Mouse (Mus musculus) hematopoietic stem cell, adult 5-6 weeks (primary cell): ENCODE measurements around the gene Lgals9. TPM values are rescaled to one million over a fixed set of nuclear protein-coding genes. Genes with fewer than 3 reads are reported as not detected.
"Not testable (repeated sequence)": the region's sequence is repeated elsewhere in the genome, so short reads cannot be mapped to it uniquely, and the experiment has no call there.

Experiments
- ATAC-seq, 2 experiments: fragments of 125-278 bp in 1 of 2; replicated peaks in 1 of 2; 2 replicates each; pipeline ENCODE4 v1.8.0; 2016 to 2017; ENCODE audit warnings: inconsistent platforms in 2 of 2, mild to moderate bottlenecking in 2 of 2, moderate number of reproducible peaks in 2 of 2, low read depth in 1 of 2, moderate TSS enrichment in 1 of 2; ENCODE audit not compliant: low FRiP score in 2 of 2, poor library complexity in 2 of 2, severe bottlenecking in 2 of 2, insufficient read depth in 1 of 2, low TSS enrichment in 1 of 2
- total RNA-seq: library from RNA; stranded (forward); fragments of 172-1452, 232-1000 nt; gene quantifications from 2 replicates; pipeline ENCODE4 v1.2.3, GENCODE M21; 2017

Lgals9 gene
- total RNA-seq, 1 experiment from 2014 or later: 104 TPM

DNA sequence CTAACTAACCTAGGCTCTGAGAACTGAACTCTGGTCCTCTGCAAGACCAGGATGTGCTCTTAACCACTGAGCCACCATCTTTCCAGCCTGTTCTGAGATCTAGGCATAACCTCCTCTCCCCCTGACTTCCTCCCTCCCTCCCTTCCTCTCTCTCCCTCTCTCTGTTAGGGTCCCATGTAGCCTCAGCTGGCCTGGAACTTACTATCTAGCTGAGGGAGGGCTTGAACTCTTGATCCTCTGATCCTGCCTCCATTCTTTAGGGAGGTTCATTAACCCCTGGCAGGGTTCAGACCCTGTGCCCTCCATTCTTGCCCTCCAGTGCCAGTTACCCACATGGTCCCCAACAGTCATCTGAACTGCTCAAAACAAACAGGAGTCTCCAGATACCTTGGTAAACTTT, 28.3 kb upstream of the Lgals9 start:
- ATAC-seq: no peak

DNA sequence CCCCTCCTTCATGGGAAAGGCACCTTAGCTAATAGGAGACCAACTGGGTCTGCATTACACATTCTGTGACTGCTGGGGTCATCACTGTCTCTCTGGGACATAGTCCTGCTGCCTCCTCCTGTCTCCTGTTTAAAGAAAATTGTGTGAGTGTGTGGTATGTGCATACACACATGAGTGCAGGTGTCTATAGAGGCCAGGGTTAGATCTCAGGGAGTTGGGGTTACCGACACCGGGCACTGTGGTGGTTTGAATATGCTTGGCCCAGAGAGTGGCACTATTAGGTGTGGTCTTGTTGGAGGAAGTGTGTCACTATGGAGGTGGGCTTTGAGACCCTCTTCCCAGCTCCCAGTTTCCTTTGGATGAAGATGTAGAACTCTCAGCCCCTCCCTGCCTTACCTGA, 27.8 kb upstream of the Lgals9 start:
- ATAC-seq: no peak

DNA sequence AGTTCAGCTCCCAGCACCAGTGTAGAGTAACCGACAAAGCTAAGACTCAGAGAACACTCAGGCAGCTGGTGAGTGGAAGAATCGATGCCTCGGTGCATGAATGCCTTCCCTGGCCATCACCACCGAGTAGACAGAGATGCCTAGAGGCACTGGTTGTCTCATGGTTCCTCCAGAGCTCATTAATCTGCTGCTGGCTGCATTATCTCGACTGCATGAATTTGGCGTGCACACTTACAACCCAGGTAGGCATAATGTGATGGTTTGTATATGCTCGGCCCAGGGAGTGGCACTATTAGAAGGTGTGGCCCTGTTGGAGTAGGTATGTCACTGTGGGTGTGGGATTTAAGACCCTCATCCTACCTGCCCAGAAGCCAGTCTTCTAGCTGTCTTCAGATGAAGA, 24.1 kb upstream of the Lgals9 start:
- ATAC-seq: no peak

DNA sequence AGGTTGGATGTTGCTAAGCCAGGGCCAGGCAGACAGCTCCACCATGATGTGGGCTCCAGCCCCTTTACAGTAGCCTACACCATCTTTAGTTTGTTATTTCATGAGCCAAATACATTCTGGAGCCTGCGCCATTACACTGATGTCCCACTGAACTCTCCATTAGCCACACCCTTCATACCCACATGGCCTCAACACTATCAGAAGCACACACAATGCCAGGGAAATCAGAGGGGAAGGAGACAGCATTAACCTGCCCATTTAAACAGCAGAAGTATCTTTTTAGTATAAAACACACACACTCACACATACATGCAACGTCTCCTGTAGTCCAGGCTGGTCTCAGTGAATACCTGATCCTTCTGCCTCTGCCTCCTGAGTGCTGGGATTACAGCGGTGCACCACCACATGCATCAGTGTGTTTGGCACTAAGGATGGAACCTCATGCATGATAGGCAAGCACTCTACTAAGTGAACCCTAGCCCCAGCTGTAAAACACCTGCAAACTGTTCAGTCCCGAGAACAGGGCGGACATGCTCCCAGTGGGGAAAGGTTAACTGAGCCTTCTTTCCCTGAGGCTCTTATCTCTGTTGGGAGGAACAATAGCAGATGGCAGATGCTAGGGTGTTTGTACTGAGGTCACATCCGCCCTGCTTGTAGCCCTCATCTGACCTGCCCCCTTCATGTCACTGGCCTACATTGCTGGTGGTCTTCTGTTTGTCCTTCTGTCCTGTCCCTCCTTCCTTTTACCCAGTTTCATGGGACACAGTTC, 23.4 kb upstream of the Lgals9 start:
- ATAC-seq: no peak

DNA sequence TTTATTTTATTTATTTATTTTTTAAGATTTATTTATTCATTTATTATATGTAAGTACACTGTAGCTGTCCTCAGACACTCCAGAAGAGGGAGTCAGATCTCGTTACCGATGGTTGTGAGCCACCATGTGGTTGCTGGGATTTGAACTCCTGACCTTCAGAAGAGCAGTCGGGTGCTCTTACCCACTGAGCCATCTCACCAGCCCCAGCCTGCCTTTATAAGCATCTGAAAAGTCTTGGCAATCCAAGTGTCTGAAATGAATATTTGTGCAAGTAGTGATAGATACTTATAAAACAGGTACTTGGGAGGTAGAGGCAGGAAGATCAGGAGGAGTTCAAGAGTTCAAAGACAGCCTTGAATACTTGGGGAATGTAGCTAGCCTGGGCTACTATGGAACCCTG, 22.6 kb upstream of the Lgals9 start:
- not testable (repeated sequence) for ATAC-seq

DNA sequence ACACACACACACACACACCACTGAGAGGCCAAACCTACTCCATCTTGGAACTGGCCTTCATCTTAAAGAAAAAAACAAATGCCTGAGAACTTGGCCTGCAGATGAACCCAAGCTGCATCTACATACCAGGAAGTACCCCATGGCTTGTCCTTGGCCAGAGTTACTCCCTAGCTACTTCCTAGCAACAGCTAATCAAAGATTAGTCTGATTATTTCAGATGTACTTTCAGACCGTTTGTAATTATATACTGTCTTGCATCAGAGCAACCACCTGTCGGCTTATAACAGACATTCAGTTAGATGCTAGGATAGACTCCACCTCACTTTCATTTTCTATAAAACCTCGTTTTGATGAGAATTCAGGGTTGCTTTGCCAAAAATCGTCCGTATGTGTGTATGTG, 21.7 kb upstream of the Lgals9 start:
- ATAC-seq: no peak

DNA sequence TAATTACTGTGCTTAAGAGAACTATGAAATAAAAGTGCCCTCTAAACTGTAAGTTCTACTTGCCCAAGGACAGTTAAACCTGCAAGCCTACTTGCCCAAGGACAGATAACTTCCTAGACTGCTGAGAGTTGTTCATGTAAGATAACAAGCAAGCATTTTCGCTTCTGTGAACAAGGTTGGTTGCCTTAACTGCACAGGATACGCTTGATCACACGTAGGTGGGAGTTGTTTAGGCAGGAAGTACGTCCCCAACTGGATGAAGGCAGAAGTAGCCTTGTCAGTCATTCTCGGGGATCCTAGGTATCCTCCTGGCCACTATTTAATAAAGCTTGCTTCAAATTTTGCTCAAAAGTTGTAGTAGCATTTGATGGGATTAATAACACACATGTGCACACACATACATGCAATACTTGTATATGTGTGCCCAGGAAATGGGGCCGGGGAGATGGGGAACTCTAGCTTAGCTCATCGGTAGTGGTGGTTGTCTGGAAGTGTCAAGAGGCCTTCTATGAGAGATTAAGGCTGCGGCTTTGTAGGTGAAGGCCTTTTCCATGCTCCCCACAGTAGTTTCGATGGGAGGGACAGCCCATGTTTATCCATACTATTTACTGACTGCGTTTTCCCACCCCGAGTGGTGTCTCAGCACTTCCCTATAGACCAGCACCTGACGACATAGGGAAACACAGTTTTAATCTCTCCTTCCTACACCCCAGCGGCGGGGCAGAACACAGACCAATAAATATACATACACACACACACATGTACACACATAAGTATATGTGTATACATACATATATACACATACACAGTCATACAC, 21.0 kb upstream of the Lgals9 start:
- ATAC-seq: no peak

DNA sequence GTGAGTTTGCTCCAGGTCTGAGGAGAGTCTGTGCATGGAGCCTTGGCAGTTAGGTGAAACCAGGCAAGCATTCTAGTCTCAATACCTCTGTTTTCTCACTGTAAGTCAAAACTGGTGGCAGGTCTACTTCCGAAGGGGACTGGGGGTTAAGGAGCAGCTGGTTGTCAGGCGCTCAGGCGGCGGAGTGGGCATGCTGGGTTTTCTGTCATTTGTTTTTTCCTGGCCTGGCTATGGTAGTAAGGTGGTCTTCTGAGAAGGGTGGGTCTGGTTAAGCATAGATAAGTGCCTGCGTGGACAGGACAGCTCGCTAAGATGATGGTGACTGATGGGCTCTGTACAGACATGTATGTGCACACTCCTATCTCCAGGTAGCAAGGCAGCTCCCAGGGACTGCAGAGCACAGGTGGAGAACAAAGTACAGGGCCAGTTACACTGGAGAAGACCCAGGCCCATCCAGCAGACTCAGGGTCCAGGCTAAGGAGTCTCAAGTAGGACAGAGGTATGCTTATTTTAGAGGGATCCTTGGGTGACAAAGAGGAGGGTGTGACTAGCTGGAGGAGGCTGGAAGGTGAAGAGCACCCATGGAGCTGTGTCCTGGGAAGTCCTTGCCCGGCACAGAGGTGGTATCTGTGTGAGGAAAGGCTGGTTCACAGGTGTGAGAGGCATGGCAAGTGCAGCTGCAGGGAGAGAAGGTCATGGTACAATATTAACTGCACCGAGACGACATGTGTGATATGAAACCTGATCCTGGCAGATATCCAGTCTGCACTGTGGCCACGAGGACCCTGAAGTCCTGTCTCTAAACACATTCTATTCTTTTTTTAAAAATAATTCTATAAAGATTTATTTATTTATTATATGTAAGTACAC, 19.3 kb upstream of the Lgals9 start:
- ATAC-seq: no peak

DNA sequence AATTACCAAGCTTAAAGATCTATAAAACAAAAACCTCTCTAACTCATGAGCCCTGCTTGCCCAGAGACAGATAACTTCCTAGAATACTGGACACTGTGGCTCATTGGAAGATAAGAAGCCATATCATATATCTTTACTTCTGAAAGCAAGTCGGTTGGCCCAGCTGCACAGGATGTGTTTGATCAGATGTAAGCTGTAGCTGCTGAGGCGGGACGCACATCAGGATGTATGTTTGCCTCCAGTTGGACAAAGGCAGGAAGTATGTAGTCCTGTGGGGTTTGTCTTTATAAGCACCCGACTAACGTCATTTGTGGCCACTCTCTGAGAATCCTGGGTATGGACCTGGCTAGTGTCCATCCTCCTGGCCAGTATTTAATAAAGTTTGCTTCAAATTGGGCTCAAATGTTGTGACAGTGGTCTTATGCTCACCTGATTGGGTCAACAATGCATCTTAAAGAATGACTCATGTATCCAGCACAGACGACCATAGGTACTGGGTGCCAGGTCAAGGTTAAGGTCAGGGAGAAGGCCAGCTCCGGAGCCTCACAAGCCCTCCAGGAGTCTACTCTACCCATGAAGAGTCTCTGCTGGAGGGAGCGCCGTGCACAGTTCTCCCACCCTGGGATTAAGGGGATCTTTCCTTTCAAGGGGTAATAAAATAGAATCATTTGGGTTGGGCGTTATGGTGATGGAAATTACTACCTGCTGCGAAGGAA, 18.5 kb upstream of the Lgals9 start:
- peak; percentile 83 to 87 for ATAC-seq

DNA sequence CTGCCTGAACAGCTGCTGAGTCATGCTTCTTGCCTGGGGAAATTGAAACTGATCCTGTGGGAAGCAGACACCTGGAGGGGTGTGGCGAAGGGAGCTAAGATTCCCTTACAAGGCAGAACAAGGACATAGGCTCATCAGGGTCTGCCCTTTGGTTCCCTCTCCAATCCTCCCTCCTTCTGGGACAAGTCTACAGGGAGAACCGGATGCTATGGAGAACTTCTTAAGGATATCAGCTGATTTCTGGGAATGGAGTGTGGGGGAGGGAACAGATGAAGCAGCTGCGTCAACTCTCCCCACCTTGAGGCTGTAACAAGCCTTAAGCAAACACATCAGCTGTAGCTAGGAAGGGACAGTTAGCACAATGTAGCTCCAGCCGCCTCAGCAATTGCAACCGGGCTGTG, 17.8 kb upstream of the Lgals9 start:
- peak in 1 of 2 experiments; percentile 24; a peak in 2 of 4 replicates for ATAC-seq

DNA sequence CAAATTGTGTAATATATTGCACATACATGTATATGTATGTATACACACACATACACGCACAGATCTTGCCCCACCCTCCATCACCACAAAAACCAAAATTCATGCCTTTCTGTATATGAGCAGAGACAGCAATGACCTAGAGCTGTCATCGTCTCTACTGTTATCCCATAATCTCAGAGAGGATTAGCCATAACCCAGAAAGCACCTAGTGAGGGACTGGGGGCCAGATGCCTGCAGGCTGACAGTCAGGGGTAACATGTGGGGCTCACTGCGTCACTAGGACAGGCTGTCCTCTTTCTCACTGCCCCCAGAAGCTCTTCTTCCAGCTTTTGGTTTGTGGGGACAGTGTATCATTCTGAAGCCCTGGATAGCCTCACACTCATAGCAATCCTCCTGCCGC, 17.1 kb upstream of the Lgals9 start:
- ATAC-seq: no peak

DNA sequence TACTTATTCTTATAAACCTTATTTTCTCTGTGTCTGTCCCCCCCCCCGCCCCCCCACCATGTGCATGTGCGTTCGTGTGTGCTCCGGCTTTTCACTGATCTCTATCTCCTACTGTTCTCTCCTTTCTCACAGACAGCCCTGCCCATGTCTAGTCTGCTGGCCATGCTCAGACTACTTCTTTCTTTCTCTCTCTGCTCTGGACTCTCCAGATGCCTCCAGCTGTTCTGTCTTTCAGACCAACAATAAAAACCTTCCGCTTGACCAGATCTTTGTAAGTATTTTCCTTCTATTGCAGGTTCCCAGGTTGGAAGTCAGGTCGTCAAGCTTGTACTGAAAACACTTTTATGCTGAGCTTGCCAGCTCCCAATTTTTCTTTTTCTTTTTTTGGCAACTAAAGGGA, 14.4 kb upstream of the Lgals9 start:
- ATAC-seq: no peak

DNA sequence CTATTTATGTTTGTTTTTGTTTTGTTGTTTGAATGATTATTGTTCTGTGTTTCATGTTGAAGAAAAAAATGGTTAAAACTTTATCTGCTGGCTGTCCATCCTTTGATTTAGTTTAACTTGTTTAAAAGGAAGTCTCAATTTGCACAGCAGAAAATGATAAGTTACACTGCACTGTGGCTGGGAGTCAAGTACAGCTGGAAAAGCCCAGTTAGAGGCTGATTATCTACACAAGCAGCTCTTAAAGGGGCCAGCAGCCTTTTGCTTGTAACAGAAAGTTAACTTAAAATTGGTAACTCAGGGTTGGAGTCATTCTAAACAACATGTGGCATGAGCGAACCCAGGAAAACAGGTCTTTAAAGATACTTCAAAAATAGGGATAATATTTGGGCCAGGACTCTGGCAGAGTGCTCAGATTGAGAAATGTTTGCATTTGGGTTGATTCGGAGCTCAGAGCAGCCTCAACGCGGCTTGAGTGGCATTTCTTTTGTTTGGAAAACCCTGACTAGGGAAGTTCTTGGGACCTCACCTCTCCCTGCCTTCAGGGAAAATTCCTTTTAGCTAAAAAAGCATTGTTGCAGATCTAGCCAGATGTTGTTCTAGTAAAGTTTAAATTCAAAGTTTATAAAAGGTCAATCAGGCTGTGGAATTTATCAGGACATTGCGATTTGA, 6.3 kb upstream of the Lgals9 start:
- not testable (repeated sequence) for ATAC-seq

DNA sequence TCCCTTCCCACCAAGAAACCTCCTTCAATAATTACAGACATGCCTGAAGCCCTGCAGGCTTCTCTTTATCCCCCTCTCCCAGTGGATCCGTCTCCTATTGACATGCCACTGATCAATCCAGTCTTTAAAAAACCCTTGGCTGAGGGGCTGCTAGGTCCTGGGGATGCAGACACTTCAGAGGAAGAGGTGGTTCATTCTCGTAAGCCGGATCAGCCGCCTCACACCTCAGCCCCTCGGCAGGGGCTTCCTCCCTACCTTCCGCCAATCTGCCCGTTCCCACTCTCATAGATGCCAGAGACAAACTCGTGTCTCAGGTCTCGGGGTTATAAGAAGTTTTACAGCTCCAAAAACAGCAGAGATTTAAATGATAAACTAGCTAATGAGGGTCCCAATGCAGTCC, 5.3 kb upstream of the Lgals9 start:
- ATAC-seq: no peak

DNA sequence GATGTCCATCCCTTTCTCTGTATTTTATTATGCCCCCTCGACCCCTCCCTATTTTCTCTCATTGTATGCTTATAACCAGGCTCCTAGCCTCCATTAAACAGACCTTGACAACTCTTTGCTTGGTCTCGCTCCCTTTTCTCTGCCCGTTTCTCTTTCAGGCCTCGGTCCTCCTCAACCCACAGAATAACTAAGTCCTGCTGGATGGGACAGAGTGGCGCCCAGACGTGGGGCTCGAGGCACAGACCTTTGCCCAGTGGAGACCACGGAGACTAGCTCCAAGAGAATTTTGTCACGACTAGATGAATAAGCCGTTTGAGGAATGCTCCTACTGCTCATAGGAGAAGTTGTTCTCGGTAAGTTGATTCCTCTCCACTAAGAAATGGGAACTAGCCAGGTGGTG, 4.5 kb upstream of the Lgals9 start:
- ATAC-seq: not testable (repeated sequence)

DNA sequence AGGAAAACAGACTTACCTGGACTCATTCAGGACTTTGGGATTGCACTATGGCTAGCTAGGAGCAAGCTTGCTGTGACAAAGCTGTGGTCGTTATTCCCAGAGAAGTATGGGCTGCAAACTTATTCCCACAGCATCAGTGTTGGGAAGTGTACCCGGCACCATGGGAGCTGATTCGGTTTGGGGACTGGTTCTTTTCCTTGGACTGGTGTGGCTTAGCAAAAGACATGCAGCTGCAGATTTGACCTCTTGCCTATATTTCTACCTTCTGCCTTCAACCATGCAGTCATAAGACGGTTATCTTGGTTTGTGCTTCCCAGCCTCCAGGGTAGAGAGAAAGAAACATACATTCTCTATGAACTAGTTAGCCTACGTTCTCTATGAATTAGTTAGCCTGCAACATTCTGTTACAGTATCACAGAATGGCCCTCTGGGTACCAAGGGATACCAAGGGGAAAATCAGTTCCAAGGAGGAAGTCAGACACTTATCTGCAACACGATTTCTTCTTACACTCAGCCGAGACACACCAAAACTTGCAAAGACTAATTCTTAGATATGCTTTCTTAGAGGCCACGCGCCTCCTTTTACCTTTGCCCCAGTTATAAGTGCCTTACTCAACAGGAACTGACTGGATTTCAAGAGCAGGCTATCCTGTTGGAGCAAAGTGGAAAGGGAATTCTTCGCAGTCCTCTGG, 1.7 kb upstream of the Lgals9 start:
- no peak for ATAC-seq
